Mouse (Mus musculus) spleen, adult 2 months (tissue): ENCODE results near the gene Zdhhc18.

ENCODE experiments used
- CTCF ChIP-seq: fragments of 200-500 bp; IDR thresholded peaks from 2 replicates; pipeline ENCODE4 v1.5.1; 2011; ENCODE audit warnings: mild to moderate bottlenecking, inconsistent platforms; ENCODE audit not compliant: insufficient read depth, insufficient read length, insufficient replicate concordance; ENCODE audit errors: extremely low read depth
- POLR2A ChIP-seq: fragments of 200-500 bp; IDR thresholded peaks from 2 replicates; pipeline ENCODE4 v1.6.1; 2011; ENCODE audit warnings: low read depth, low read length, inconsistent platforms

DNA sequence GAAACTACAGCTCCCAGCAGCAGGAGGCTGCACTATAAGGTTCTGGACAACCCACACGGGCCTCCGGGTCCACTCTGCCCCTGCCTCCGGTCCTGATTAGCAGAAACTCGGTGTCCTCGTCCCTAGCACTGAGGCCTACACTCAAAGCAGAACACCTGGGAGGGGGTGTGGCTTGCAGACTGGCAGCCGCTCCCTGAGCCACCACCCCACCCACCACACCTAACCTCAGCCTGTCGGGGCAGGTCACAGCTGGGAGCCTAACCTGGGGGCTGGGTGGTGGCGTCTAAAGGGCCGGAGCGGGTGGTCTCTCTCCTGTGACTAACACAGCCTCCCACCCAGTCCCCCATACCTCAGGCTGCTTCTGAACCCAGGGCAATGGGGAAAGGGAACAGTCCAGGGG is 42.7 kb downstream of the Zdhhc18 start:
- no peak for TF ChIP-seq CTCF
- TF ChIP-seq POLR2A, result no peak
